Mouse (Mus musculus) spleen, adult 2 months (tissue): ENCODE results near the gene Nme7.

ENCODE experiments used
- CTCF ChIP-seq: fragments of 200-500 bp; IDR thresholded peaks from 2 replicates; pipeline ENCODE4 v1.5.1; 2011; ENCODE audit warnings: mild to moderate bottlenecking, inconsistent platforms; ENCODE audit not compliant: insufficient read depth, insufficient read length, insufficient replicate concordance; ENCODE audit errors: extremely low read depth
- POLR2A ChIP-seq: fragments of 200-500 bp; IDR thresholded peaks from 2 replicates; pipeline ENCODE4 v1.6.1; 2011; ENCODE audit warnings: low read depth, low read length, inconsistent platforms

- TF ChIP-seq CTCF: no peak
- TF ChIP-seq POLR2A: no peak
These were observed 152.8 kb downstream of the Nme7 start for GRCm38 (mm10) chr1:164456731-164457130.
